Mouse (Mus musculus) kidney, postnatal 25 days (tissue): Measurements from ENCODE around the gene Acadl.

Source experiments
- DNase-seq, 2 experiments: peaks; one replicate each; pipeline ENCODE4 v3.0.0; 2021; ENCODE audit warnings: mixed read lengths in 2 of 2

Gene Acadl

DNA sequence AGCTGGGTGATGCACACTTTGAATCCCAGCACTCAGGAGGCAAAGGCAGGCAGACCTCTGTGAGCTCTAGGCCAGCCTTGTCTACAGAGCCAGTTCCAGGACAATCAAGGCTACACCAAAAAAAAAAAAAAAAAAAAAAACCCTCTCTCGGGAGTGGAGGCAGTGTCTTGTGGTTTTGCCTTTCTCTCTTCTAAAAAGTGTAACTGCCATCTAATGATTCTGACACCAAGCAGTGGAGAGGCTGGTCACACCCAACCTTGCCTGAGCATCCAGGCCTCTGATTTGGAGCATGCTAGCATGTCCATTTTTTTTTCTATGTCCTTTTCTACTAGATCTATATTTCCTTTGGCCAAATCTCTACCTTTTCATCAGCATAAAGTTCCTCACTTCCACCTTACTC is 23.9 kb downstream of the Acadl start:
- DNase-seq: no peak

GRCm38 (mm10) chr1:66838184-66839042 is 24.7 kb downstream of the Acadl start:
- peak; percentile 86 to 93 for DNase-seq

GRCm38 (mm10) chr1:66837207-66837606 is 25.9 kb downstream of the Acadl start:
- DNase-seq: peak in 1 of 2 experiments; percentile 45

- DNase-seq: peak; percentile 43 to 46
Measured at GRCm38 (mm10) chr1:66832636-66833165, 30.4 kb downstream of the Acadl start.

- peak; percentile 58 to 71 for DNase-seq
Measured at GRCm38 (mm10) chr1:66831824-66832600, 31.1 kb downstream of the Acadl start.

DNA sequence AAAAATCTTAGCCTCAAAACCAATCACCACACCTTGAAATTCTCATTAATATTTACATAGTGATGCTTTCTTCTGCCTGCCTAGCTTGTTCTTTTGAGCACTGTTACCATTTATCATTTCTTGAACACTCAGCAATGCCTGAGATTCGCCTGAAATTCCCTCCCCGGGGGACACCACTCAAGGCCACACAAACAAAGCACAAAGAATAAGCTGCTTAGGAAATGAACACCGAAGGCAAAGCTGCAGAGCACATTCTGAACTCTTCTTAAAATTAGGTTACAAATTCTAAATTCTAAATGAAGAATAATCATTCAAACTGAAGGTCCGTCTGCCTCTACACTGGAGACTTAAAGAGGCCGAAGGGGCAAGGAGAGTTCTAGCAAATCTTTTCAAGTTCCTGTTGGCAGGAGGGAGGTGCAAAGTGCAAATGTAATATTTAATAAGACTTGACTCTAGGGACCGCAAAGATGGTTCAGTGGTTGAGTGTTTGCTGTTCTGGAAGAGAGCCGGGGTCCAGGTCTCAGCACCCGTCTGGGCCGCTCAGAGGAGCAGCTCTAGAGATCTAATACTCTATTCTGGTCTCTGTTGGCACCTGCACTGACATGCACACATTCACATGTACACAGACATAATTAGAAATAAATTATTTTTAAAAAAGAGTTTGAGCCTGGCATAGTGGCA is 33.5 kb downstream of the Acadl start:
- DNase-seq: peak; percentile 23 to 44

GRCm38 (mm10) chr1:66821966-66822365 is 41.1 kb downstream of the Acadl start:
- no peak for DNase-seq

GRCm38 (mm10) chr1:66820241-66820640 is 42.8 kb downstream of the Acadl start:
- peak; percentile 42 to 44 for DNase-seq

DNA sequence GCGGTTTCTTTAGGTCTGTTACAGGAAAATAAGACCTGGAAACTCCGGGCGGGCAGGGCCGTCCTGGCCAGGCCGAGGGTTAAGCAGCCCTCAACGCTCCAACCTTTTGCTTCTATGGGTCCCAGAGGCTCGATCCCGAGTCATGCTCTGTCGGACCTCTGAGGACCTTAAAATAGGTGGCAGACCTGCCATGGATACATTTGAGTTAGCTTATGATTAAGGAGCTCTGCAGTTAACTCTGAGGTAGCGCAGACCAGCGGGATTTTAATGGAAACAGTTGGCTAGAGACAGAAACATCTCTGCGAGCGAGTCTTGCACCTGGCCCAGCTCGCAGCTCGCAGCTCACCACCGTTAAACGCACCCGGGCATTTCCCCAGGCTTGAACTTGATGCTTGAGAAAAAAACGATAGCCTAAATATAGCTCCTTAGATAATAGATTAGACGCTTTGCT is 45.2 kb downstream of the Acadl start:
- peak in 1 of 2 experiments; percentile 32 for DNase-seq

DNA sequence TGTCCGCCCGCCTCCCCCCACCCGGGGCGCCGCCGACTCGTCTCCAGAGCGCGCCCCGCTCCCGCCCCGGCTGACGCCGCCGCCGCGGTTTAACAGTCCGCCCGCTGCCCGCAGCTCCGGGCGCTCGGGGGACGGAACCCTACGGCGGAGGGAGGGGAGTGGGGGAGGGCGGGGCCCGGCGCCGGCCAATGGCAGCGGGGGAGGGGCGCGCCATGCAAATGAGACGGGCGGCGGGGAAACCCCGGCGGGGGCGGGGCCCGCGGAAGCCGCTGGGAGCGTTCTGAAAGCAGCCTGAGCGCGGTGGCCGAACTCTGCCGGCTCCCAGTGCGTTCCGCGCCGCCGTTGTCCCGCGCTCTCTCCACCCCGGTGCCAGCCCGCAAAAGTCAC is 45.6 kb downstream of the Acadl start, which contains the start of gene Kansl1l:
Kansl1l (minus strand) TSS at position 110 of the 387 bp plus-strand sequence.
- peak; percentile 97 to 98 for DNase-seq

DNA sequence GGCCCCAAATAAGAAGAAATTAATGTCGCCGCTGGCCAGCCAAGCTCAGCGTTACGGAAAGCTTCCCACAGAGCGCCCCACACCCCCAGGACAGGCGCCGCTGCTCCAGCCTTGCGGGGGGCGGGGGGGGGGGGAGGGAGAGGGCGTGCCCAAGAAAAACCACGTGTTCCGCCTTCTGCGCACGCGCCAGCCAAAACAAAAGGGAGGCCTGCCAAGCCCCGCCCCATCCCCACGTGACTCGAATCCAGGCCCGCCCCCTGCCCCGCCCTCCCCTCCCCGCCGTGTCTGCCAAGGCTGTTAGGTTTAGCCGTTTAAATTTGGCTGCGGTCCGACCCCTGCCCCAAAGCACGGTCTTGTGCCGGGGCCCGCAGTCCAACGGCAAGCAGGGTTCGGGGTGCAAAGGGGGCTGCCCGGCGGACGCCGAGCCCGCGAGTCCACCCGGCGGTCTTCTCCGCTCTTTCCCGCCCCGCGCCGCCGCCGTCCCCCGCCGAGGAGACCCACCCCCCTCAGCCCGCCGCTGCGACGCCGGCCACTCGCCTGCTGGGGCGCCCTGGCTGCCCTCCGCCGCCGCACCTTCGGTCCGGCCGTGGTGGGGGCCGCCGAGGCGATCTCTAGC is 46.1 kb downstream of the Acadl start:
- DNase-seq: peak; percentile 93 to 95

DNA sequence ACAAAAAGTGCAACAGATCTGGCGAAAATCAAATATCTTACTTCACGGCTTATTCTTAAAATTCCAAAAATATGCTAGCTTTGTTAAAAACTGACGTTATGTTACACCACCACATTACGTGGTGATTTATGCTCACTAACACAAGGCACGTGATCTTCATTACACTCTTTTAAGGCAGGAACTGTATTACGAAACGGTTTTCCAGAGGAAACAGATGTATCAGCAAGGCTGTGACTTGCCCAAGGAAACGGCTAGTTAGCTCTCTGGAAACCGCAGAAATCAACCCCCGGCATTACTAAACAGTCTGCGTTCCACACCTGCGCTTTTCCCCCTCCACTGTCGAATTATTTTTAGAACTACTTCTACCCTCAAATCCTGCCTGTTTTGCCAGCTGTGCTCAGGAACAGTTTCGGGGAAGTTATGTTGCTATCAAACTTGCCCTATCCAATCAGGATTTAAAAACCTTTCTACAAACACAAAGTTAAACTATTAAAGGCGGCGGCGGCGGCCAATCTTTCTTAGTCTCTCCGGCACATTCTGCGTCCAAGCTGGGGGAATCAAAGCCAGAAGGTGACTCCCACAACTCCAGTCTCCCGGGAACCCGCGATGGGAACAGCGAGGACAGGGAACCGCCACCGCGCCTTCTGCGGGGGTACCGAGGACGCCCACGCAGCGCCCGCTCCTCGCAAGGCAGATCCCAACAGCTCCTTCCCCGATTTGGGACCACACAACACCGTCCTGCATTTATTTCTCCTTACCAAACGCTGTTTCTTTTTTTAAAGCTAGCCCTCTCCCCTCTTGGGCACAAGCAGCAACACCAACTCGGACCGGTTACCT is 46.9 kb downstream of the Acadl start:
- DNase-seq: peak; percentile 59 to 70

DNA sequence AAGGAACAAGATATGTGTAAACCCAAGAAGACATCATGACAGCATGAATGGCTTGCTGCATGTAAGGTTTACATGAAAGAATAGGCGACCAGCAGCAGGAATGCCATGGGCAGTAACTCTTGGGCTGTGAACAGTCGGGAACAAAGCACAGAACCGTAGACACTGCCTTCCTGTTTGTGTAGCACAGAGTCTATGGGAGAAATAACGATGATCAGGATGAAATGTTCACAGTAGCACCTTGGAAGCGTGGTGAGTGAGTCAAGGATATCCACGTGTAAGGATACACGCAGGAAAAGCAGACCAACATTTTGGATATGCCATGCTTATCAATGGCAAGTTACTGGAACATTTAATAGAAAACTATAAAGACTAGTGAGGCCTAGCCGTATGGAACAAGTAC is 48.3 kb downstream of the Acadl start:
- DNase-seq: no peak

- DNase-seq: peak in 1 of 2 experiments; percentile 32
Measured at GRCm38 (mm10) chr1:66813191-66813590, 49.9 kb downstream of the Acadl start.

- DNase-seq: no peak
Measured at GRCm38 (mm10) chr1:66806821-66807220, 56.3 kb downstream of the Acadl start.

GRCm38 (mm10) chr1:66805408-66805807 is 57.7 kb downstream of the Acadl start:
- no peak for DNase-seq

GRCm38 (mm10) chr1:66804710-66805109 is 58.4 kb downstream of the Acadl start:
- no peak for DNase-seq

GRCm38 (mm10) chr1:66797962-66798361 is 65.1 kb downstream of the Acadl start:
- no peak for DNase-seq

DNA sequence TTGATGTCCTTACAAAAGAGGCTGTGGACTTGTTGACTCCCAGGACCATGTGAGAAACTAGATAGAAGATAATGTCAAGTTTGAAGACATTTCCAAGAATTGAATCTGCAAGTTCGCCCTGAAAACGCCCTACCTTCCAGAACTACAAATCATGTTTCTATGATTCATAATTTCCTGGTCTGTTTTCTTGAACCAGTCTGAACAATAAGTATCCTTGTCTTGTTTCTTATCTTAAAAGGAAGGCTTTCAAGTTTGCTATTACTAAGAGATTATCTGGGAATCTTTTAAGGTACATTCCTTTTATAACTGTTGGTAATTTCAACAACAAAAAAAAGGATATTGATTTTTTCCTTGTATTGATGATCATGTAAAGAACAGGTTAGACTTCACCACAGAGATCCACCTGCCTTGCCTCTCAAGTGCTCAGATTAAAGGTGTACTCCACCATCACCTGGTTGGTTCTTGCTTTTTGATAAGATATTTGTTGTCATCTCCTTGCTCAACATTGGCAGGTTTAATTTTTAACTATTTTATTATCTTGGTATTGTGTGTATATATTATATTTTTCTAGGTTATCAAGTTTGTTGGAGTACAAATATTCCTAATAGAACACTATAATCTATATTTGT is 70.1 kb downstream of the Acadl start:
- no peak for DNase-seq

- DNase-seq: no peak
Measured at GRCm38 (mm10) chr1:66782296-66782695, 80.8 kb downstream of the Acadl start.

GRCm38 (mm10) chr1:66781027-66781426 is 82.0 kb downstream of the Acadl start:
- no peak for DNase-seq
